Mouse (Mus musculus) lung, postnatal 0 days (tissue): ENCODE results near the gene Olfr1100.

Experiments used
- CTCF ChIP-seq: IDR thresholded peaks from 2 replicates; pipeline ENCODE4 v1.5.1; 2016; ENCODE audit warnings: antibody characterized with exemption, mild to moderate bottlenecking
- EP300 ChIP-seq: IDR thresholded peaks from 2 replicates; pipeline ENCODE4 v1.6.1; 2016; ENCODE audit warnings: antibody characterized with exemption, mild to moderate bottlenecking, control low read depth

GRCm38 (mm10) chr2:86960593-86960992, 19.2 kb downstream of the Olfr1100 start, which contains the start of gene Olfr1099:
- TF ChIP-seq CTCF (no peak), EP300 (no peak)
